Mouse (Mus musculus) lung, postnatal 0 days (tissue): ENCODE measurements at regions not wholly inside any gene's neighbourhood (a gene's known extent, or its start where the extent isn't known, plus 50 kb on each side); places are given as distances from the start of the nearest gene placed in this dataset.

Experiments used
- CTCF ChIP-seq: IDR thresholded peaks from 2 replicates; pipeline ENCODE4 v1.5.1; 2016; ENCODE audit warnings: antibody characterized with exemption, mild to moderate bottlenecking
- EP300 ChIP-seq: IDR thresholded peaks from 2 replicates; pipeline ENCODE4 v1.6.1; 2016; ENCODE audit warnings: antibody characterized with exemption, mild to moderate bottlenecking, control low read depth

DNA sequence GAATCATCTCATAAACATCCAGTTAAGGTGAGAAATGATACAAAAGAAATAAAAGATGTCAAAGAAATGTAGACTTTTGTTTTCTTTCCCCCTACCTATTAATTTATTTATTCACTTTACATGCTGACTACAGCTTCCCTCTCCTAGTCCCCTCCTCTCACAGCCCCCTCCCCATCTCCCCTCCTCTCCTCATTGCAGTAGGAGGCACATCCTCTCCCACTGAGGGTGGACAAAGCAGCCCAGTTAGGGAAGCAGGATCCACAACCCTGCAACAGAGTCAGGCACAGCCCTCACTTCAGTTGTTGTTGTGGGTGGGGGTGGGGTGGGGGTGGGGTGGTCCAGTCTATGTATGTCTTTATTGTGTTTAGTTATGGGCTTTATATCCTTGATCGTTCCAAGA, 555.5 kb downstream of the Grin2a start:
- TF ChIP-seq CTCF, result no peak
- no peak for TF ChIP-seq EP300
